Mouse (Mus musculus) CH12.LX (cell line): ENCODE measurements around the gene Pnp2. TPM values are rescaled to one million over a fixed set of nuclear protein-coding genes. Genes with fewer than 3 reads are reported as not detected.

Source experiments
- DNase-seq: peaks from one replicate; pipeline ENCODE4 v3.0.0-alpha.2; 2013; ENCODE audit errors: extremely low read depth
- H3K27ac ChIP-seq: 2 replicates; pipeline ENCODE4 v1.5.1; 2012; ENCODE audit warnings: low read depth, mild to moderate bottlenecking, control low read depth, moderate library complexity; ENCODE audit not compliant: insufficient read depth
- H3K27me3 ChIP-seq: replicated peaks from 2 replicates; pipeline ENCODE3; 2012; ENCODE audit warnings: inconsistent platforms
- H3K36me3 ChIP-seq, 2 experiments: replicated peaks in 1 of 2; 2 replicates each; pipeline versions ENCODE3 to v1.6.1; 2012; ENCODE audit warnings: inconsistent platforms in 1 of 2, low read length in 1 of 2, mild to moderate bottlenecking in 1 of 2, mixed read lengths in 1 of 2, moderate library complexity in 1 of 2; ENCODE audit not compliant: control insufficient read depth in 1 of 2, insufficient read depth in 1 of 2
- H3K4me1 ChIP-seq, 2 experiments: 2 replicates each; pipeline ENCODE4 v1.6.1; 2012; ENCODE audit warnings: inconsistent platforms in 1 of 2, moderate library complexity in 1 of 2; ENCODE audit not compliant: insufficient read depth in 2 of 2, control insufficient read depth in 1 of 2
- H3K4me2 ChIP-seq: 2 replicates; pipeline ENCODE4 v1.6.1; 2012; ENCODE audit warnings: low read depth, mild to moderate bottlenecking, control low read depth; ENCODE audit not compliant: poor library complexity, insufficient read depth, severe bottlenecking
- H3K4me3 ChIP-seq, 3 experiments: fragments of 150-350 bp in 1 of 3; sonication (generic) in 1 of 3; replicated peaks in 1 of 3; 2 replicates each; pipeline versions ENCODE3 to v1.5.1; 2011 to 2012; ENCODE audit warnings: low read depth in 2 of 3, low read length in 2 of 3, mild to moderate bottlenecking in 2 of 3, moderate library complexity in 2 of 3, control low read depth in 1 of 3, improper control_type of control experiment in 1 of 3, inconsistent platforms in 1 of 3, mixed read lengths in 1 of 3; ENCODE audit not compliant: poor library complexity in 1 of 3
- H3K79me2 ChIP-seq: replicated peaks from 2 replicates; pipeline ENCODE4 v1.6.1; 2012; ENCODE audit warnings: mild to moderate bottlenecking, moderate library complexity; ENCODE audit not compliant: control insufficient read depth, poor library complexity, insufficient read depth, severe bottlenecking; ENCODE audit errors: extremely low read depth
- H3K9ac ChIP-seq: 2 replicates; pipeline ENCODE4 v1.6.1; 2012; ENCODE audit warnings: low read depth, mild to moderate bottlenecking, control low read depth, moderate library complexity; ENCODE audit not compliant: insufficient read depth
- H3K9me3 ChIP-seq: replicated peaks from 2 replicates; pipeline ENCODE3; 2012; ENCODE audit warnings: low read length, inconsistent platforms, mixed read lengths
- CHD1 ChIP-seq: IDR thresholded peaks from 2 replicates; pipeline ENCODE4 v1.6.1; 2012; ENCODE audit warnings: low read depth, low read length, improper control_type of control experiment, inconsistent platforms
- CHD2 ChIP-seq: IDR thresholded peaks from 2 replicates; pipeline ENCODE4 v1.6.1; 2011; ENCODE audit warnings: low read length, improper control_type of control experiment
- CTCF ChIP-seq, 2 experiments: IDR thresholded peaks in 1 of 2; conservative IDR thresholded peaks in 1 of 2; 2 replicates each; pipeline ENCODE4 v1.5.1; 2011 to 2012; ENCODE audit warnings: low read depth in 2 of 2, low read length in 2 of 2, improper control_type of control experiment in 1 of 2, inconsistent platforms in 1 of 2, mild to moderate bottlenecking in 1 of 2, moderate library complexity in 1 of 2
- E2F4 ChIP-seq: IDR thresholded peaks from 2 replicates; pipeline ENCODE4 v1.6.1; 2011; ENCODE audit warnings: low read depth, low read length, improper control_type of control experiment; ENCODE audit not compliant: insufficient replicate concordance
- ELF1 ChIP-seq: IDR thresholded peaks from 2 replicates; pipeline ENCODE4 v1.6.1; 2014; ENCODE audit warnings: low read depth, mild to moderate bottlenecking, inconsistent platforms, low read length, improper control_type of control experiment
- HCFC1 ChIP-seq: IDR thresholded peaks from 2 replicates; pipeline ENCODE4 v1.6.1; 2012; ENCODE audit warnings: low read depth, mild to moderate bottlenecking, inconsistent platforms, low read length, improper control_type of control experiment
- KAT2A ChIP-seq: IDR thresholded peaks from 2 replicates; pipeline ENCODE4 v1.6.1; 2012; ENCODE audit warnings: low read length, improper control_type of control experiment, inconsistent platforms; ENCODE audit not compliant: insufficient replicate concordance
- MAX ChIP-seq: IDR thresholded peaks from 2 replicates; pipeline ENCODE4 v1.6.1; 2011; ENCODE audit warnings: low read length, improper control_type of control experiment
- MAZ ChIP-seq: IDR thresholded peaks from 2 replicates; pipeline ENCODE4 v1.6.1; 2012; ENCODE audit warnings: low read depth, mild to moderate bottlenecking, inconsistent platforms, low read length, improper control_type of control experiment, moderate library complexity
- MXI1 ChIP-seq: IDR thresholded peaks from 2 replicates; pipeline ENCODE4 v1.6.1; 2011; ENCODE audit warnings: mild to moderate bottlenecking, low read depth, low read length, improper control_type of control experiment
- MYC ChIP-seq: IDR thresholded peaks from 2 replicates; pipeline ENCODE4 v1.6.1; 2011; ENCODE audit warnings: low read depth, mild to moderate bottlenecking, improper control_type of control experiment, low read length
- PAX5 ChIP-seq: IDR thresholded peaks from 2 replicates; pipeline ENCODE4 v1.6.1; 2012; ENCODE audit warnings: low read length, inconsistent platforms, mixed read lengths
- POLR2A ChIP-seq: IDR thresholded peaks from 2 replicates; pipeline ENCODE4 v1.6.1; 2011; ENCODE audit warnings: low read depth, mild to moderate bottlenecking, improper control_type of control experiment, low read length
- POLR2AphosphoS2 ChIP-seq: IDR thresholded peaks from 2 replicates; pipeline ENCODE4 v1.6.1; 2011; ENCODE audit warnings: low read depth, low read length, improper control_type of control experiment
- RAD21 ChIP-seq: IDR thresholded peaks from 2 replicates; pipeline ENCODE4 v1.6.1; 2011; ENCODE audit warnings: low read depth, mild to moderate bottlenecking, low read length, improper control_type of control experiment, moderate library complexity
- RCOR1 ChIP-seq: conservative IDR thresholded peaks from 2 replicates; pipeline ENCODE4 v1.6.1; 2012; ENCODE audit warnings: low read depth, mild to moderate bottlenecking, inconsistent platforms, low read length, improper control_type of control experiment
- SMC3 ChIP-seq: IDR thresholded peaks from 2 replicates; pipeline ENCODE4 v1.6.1; 2011; ENCODE audit warnings: low read depth, low read length, improper control_type of control experiment
- TBP ChIP-seq: conservative IDR thresholded peaks from 2 replicates; pipeline ENCODE4 v1.6.1; 2011; ENCODE audit warnings: low read depth, low read length, improper control_type of control experiment
- TCF12 ChIP-seq: IDR thresholded peaks from 2 replicates; pipeline ENCODE4 v1.6.1; 2014; ENCODE audit warnings: low read depth, mild to moderate bottlenecking, inconsistent platforms, low read length, improper control_type of control experiment
- UBTF ChIP-seq: IDR thresholded peaks from 2 replicates; pipeline ENCODE4 v1.6.1; 2012; ENCODE audit warnings: low read depth, mild to moderate bottlenecking, inconsistent platforms, low read length, improper control_type of control experiment, moderate library complexity
- USF1 ChIP-seq: IDR thresholded peaks from 2 replicates; pipeline ENCODE4 v1.6.1; 2014; ENCODE audit warnings: low read depth, mild to moderate bottlenecking, inconsistent platforms, low read length, improper control_type of control experiment
- USF2 ChIP-seq: conservative IDR thresholded peaks from 2 replicates; pipeline ENCODE4 v1.6.1; 2011; ENCODE audit warnings: low read depth, low read length, improper control_type of control experiment
- ZC3H11A ChIP-seq: IDR thresholded peaks from 2 replicates; pipeline ENCODE4 v1.6.1; 2012; ENCODE audit warnings: low read depth, mild to moderate bottlenecking, inconsistent platforms, low read length, improper control_type of control experiment
- ZKSCAN1 ChIP-seq: IDR thresholded peaks from 2 replicates; pipeline ENCODE4 v1.6.1; 2012; ENCODE audit warnings: low read depth, inconsistent platforms, low read length, improper control_type of control experiment, borderline replicate concordance
- ZMIZ1 ChIP-seq: IDR thresholded peaks from 2 replicates; pipeline ENCODE4 v1.6.1; 2012; ENCODE audit warnings: low read depth, mild to moderate bottlenecking, inconsistent platforms, low read length, improper control_type of control experiment
- ZNF384 ChIP-seq: IDR thresholded peaks from 2 replicates; pipeline ENCODE4 v1.6.1; 2012; ENCODE audit warnings: low read depth, low read length, improper control_type of control experiment, inconsistent platforms
- dilution Hi-C: fragments of 300-500 bp; cut with MboI; formaldehyde crosslinking; loops from 2 replicates; pipeline ENCODE4 v1.14.3; 2020; ENCODE audit warnings: low sequenced_read_pairs; ENCODE audit not compliant: extremely low pct_unique_long_range_greater_than_20kb, extremely low pct_ligation_motif_present
- in situ Hi-C: fragments of 300-500 bp; cut with MboI; formaldehyde crosslinking; loops from 3 replicates; pipeline ENCODE4 v1.14.3; 2019; ENCODE audit warnings: low sequenced_read_pairs, low pct_ligation_motif_present, low pct_unique_long_range_greater_than_20kb, mixed read lengths
- polyA plus RNA-seq: library from polyadenylated mRNA; unstranded; fragments of >175 nt; gene quantifications from 2 replicates; pipeline ENCODE4 v1.2.1, GENCODE M21; 2012; ENCODE audit warnings: low read depth; ENCODE audit not compliant: insufficient read length
- total RNA-seq, 2 experiments: library from RNA; depleted of rRNA; stranded (reverse); fragments of 300-350 nt in 1 of 2; fragments of >200 nt in 1 of 2; gene quantifications; 2 replicates each; pipeline ENCODE4 v1.2.3; 2012 to 2014

Pnp2 gene
- total and polyA plus RNA-seq, 3 experiments, result 0.21 TPM; not detected in 2

DNA sequence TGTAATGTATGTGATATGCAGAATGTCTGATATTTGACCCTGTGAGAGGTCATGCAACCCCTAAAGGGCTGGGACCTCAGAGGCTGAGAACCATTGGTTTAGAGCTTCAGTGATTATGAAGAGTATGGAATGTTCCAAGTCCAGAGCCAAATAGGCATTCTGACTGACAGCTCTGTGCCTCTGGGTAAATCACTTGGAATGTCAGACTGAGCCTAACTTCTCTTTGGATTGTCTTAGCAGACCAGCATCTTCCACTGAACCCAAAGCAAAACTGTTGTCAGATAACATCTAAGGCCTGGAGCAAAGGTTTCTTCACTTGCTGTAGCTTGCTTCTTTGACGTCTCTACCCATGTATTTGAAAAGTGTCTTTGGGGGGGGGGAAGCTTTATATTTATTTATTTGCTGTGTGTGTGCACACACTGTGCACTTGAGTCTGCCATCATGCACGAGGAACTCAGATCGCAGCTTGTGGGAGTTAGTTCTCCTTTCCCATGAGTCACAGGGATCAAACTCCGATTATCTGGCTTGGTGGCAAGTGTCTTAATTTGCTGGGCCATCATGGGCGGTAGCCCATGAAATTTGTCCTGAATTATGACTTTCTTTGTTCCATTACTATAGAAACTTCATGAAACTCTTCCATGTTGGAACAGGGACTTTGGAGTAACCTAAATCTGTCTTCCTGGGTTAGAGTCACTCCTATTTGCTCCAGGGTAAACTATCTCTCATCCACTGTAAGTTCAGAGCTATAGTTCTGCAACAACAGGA, 12.6 kb downstream of the Pnp2 start:
- Histone ChIP-seq H3K79me2 (no peaks in the 10 kb centered on the region), H3K36me3 (no peaks in the 10 kb centered on the region), H3K4me3 (no peak overlapping the region), H3K9me3 (no peaks in the 10 kb centered on the region), H3K27me3 (no peaks in the 10 kb centered on the region), H3K4me1 (peaks cover 5 to 15% of the 10 kb centered on the region in 2 experiments), H3K27ac (no peak overlapping the region), H3K9ac (no peak overlapping the region), H3K4me2 (no peak overlapping the region)
- DNase-seq, result no peak
- in situ Hi-C loops, result no loop called here
- TF ChIP-seq ZNF384 (no peak), MXI1 (no peak), RCOR1 (no peak), RAD21 (no peak), SMC3 (no peak), KAT2A (no peak), MAX (no peak), ZKSCAN1 (no peak), UBTF (no peak), MYC (no peak), USF2 (no peak), TCF12 (no peak), HCFC1 (no peak), ELF1 (no peak), TBP (no peak), ZMIZ1 (no peak), ZC3H11A (no peak), PAX5 (no peak), CHD2 (no peak)
- dilution Hi-C loops, result no loop called here

DNA sequence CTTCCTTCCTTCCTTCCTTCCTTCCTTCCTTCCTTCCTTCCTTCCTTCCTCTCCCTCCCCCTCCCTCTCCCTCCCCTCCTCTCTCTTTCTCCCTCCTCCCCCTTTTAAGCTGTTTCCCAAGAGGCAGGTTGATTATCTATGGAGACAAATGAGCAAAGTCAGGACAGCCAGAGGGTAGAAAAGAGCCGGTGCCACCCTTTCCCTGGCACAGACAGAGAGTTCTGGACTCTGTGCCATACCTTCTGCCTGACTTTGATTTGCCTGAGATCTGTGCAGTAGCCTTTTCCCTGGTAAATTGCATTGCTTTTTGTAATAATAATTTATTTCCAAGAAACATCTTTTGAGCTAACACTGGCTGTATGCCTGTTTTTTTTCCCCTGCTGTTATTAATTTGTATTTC, 13.2 kb downstream of the Pnp2 start:
- H3K27me3 ChIP-seq, result no peaks in the 10 kb centered on the region
- DNase-seq, result no peak
- H3K4me1 ChIP-seq, result peaks cover 5 to 15% of the 10 kb centered on the region in 2 experiments
- H3K4me2 ChIP-seq, result no peak overlapping the region
- H3K27ac ChIP-seq, result no peak overlapping the region
- H3K9me3 ChIP-seq, result no peaks in the 10 kb centered on the region
- H3K36me3 ChIP-seq, result no peaks in the 10 kb centered on the region
- TF ChIP-seq POLR2AphosphoS2 (no peak), TBP (no peak), HCFC1 (no peak), MYC (no peak), CHD1 (no peak), ZC3H11A (no peak), MAZ (no peak), RCOR1 (no peak), POLR2A (no peak), CHD2 (no peak), E2F4 (no peak), MAX (no peak), SMC3 (no peak), CTCF (conservative IDR thresholded peaks at IDR 0.05 in 1 of 2, IDR thresholded peaks at IDR 0.05 in 1 of 2; ENCODE audit: low read depth in 2 of 2, low read length in 2 of 2) (no peak), TCF12 (no peak), USF1 (no peak)
- in situ Hi-C loops (no loop called here), dilution Hi-C loops (no loop called here)
- no peaks in the 10 kb centered on the region for H3K79me2 ChIP-seq
- H3K4me3 ChIP-seq, result no peak overlapping the region
- H3K9ac ChIP-seq, result no peak overlapping the region
